Mouse (Mus musculus): ENCODE measurements around the gene Map4k3.

- TF ChIP-seq POLR2A (IDR thresholded peaks at IDR 0.05; ENCODE audit: borderline replicate concordance, extremely low read depth, low read depth, low read length) (no peak), CTCF (IDR thresholded peaks at IDR 0.05; ENCODE audit: insufficient read depth, low read length) (no peak)
Observed at GRCm38 (mm10) chr17:80550981-80551380, 177.3 kb downstream of the Map4k3 start.
